Mouse (Mus musculus) MN1 (cell line): ENCODE measurements at regions not wholly inside any gene's neighbourhood (a gene's known extent, or its start where the extent isn't known, plus 50 kb on each side); places are given as distances from the start of the nearest gene placed in this dataset.

Source experiments
- DNase-seq: peaks from one replicate; pipeline ENCODE4 v3.0.0-alpha.2; 2016; ENCODE audit warnings: low spot score

DNA sequence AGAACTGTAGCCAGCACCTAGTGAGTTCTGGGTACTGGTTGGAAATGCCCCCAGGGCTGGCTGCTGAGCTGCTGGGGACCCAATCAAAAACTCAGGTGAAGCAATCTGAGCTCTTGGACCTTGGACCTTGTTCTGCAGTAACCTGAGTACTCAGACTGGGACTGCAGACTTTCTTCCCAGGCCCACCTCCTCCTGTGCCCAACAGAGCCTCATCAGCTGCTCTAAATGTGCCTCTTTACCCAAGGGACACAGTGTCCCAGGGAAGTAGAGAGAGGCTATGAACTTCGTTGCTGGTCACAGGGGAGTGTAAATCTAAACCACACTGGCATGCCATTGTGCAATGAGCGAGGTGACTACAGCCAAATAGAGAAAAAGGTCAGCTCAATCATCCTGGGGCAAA is 277.6 kb upstream of the Zmiz1 start:
- DNase-seq: no peak

DNA sequence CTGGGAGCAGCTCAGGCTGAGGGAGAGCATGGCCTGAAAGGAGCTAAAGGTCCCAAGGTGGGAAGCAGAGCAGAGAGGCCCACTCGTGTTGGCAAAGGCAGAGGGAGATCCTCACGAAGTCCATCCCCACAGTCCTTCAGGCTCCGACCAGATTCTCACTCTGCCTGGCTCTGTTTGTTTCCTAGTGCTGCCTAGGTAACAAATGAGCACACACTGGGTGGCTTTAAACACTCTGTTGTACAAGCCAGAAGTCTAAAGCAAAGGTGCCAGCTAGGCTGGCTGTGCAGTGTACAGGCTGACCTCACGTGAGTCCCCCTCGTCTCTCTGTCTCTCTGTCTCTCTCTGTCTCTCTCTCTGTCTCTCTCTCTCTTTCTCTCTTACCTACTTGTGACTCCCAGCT is 274.9 kb upstream of the Zmiz1 start:
- peak; percentile 52 for DNase-seq

DNA sequence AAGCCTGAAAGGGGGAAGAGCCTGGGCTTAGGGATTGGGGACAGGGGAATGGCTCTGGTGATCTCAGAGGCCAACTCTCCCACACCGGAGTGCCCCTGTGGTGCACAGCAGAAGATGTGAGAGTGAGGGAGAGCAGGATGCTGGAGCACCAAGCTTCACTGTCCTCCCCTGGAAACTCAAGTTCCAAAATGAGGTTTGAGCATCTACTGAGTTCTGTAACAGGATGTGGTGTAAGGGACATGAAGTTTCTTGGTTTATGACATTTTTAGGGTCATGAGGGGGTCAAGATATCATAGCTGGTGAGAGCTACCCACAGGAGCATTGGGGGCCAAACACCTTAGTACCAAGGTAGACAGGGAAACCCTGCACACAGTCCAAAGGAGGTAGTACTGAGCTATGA is 274.1 kb upstream of the Zmiz1 start:
- DNase-seq: no peak

DNA sequence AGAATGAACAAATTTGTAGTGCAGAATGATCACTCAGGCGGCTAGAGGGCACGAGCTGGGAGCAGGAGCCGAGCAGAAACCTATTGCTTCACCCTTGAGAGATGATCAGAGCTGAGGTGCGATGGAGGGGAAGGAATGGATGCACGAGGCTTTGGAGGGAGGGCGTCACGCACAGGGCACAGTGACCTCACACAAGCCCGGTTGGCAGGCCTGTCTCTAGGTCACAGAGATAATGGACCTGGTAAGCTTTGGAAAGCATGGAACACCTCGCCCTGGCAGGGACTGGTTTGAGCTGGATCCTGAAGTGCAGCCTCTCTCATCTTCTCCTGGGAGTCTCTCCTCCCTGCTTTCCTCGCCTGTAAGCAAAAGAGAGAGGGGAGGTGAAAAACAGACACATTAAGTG is 273.4 kb upstream of the Zmiz1 start:
- DNase-seq: peak; percentile 83

DNA sequence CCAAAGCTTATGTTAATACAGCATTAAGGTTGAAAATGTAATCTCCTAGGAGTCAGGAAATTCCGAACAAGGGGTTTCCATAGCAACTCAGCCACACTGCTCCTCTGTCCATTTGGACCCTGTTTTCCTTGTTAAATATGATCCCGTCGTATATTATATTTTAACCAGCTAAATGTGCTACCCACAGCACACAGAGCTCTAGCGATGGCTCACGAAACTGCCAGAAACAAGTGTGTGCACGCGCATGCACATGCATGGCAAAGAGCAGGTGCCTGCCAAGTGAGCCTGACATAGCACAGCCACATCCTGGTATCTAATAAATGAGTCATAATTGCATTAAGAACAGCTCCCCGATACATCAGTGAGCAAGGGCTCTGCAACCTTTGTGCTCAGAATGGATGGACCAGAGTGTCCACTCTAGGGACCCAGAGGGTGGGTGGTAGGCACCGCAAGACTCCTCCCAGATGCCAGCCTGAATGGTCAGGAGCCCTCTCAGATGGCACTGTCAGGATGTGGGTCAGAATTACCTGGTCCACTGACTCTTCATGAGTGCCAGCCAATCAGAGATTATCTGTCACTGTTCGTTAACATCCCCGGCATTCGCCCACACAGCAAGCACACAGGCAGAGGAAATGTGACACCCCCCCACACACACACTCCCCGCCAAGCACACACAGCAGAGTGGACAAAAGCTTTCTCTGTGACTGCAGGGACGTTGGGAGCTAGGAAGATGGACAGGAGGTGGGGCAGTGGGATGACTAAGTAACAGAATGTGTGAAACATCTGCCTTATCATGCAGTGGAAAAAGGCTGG is 272.8 kb upstream of the Zmiz1 start:
- peak; percentile 95 for DNase-seq

DNA sequence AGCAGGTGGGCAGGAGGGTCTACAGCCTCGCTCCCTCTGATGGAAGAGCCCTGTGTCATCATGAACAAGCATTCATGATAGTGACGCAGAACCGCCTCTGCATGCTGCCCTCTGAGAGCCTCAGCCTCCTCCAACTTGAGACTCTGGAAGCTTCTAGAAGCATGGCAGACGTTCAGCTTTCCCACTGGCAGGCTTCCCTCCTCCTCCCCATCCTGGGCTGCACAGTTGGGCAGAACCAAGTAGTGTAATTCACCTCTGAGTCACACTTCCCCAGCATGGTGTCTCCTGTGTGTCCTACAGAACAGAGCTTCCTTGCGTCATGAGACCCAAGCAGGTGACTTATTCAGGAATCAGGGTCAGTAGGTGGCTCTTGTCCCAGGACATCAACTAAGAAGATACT is 271.3 kb upstream of the Zmiz1 start:
- DNase-seq: peak; percentile 16

DNA sequence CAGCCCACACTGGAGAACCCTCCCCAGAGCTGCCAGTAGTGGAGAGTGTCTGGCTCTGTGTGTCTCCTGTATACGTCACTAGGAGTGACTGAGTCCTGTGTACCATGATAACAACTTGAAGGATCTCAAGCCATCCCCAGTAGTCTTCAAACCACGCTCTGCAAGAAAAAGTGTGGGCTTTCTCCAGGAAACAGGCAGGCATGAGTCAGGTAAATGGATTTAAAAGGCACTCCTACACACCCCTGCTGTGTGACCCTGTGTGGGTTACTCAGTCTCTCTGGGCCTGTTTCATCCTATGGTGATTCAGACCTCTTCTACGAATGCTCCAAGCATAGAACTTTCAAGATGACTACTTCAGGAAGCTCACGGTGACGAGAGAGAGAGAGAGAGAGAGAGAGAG is 269.7 kb upstream of the Zmiz1 start:
- no peak for DNase-seq

DNA sequence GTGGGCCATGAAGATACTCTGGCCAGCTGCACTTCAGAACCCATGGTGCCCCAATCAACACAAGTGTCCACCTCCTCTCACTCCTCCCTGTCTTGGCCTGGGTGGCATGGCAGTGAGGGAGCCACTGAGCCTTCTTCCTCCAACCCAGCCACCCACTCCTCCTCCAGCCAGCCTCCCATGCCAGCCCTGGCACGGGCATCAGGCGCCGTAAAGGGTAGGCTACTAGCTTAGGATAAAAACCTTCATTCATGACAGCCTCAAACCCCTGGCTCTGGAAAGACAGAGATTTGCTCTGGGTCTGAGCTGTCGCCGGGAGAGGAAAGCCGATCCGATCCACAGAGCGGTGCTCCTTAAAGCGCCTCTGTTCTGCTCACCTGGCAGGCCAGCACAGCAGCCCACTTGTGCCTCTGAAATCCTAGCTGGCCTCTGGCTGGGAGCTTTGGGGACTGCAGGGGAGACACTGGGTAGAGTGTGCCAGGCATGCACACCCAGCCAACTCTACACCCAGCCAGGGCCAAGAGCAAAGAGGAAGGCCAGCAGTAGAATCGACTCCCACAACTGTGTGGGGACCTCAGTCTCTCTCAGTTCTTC is 268.2 kb upstream of the Zmiz1 start:
- no peak for DNase-seq

DNA sequence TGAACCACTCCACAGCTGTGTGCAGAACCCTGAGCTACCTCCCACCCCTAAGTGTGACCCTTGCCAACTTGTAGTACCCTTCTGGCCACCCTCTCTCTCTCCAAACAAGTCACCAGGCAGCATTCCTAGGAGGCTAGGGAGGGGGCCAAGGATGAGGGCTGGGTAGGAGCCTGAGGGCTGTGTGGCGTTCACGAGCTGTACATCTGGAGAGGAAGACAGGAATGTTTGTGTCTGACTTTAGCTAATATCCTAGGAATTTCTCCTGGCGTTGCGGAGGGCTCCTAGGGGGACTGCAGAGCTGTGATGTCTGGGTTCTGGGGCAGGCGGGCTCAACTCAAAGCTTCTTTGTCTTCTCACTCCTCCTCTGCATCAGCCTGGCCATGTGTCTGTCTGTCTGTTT is 262.2 kb upstream of the Zmiz1 start:
- no peak for DNase-seq

DNA sequence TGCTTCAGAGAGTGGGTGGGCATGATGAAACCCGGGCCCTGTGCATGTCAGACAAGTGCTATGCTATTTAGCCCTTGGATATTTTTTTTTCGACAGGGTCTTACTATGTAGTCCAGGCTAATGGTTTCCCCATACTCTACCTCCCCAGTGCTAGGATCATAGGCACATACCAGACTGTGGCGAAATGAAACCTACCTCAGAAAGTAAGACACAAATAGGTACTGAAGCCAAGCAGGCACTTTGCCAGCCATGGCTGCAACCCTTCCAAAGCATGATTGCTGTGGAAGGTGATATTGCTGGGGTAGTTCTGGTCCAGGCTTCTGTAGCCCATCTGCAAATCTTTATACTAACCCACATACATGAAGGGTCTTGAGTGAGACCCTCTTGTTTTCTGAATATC is 259.1 kb upstream of the Zmiz1 start:
- no peak for DNase-seq

DNA sequence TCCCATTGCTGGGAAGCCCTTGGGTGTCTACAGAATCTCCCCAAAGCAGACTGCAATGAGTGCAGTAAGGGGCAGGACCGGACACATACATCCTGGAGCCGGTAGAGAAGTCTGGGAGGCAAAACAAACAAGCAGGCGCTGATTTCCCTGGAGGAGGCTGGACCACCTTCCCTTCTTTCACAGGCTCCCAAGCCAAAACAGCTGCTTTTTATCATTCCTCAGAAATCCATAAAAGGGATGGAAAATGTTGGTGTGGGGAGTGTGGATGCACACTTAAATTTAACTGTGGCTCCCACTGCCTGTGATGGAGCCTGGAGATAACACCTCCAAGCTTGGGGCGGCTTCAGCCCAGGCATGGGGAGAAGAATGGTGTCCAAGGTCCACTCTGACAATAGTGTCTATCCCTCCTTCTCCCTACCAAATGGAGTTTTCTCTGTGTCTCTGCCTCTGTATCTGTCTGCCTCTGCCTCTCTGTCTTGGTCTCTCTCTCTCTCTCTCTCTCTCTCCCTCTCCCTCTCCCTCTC is 258.3 kb upstream of the Zmiz1 start:
- no peak for DNase-seq

DNA sequence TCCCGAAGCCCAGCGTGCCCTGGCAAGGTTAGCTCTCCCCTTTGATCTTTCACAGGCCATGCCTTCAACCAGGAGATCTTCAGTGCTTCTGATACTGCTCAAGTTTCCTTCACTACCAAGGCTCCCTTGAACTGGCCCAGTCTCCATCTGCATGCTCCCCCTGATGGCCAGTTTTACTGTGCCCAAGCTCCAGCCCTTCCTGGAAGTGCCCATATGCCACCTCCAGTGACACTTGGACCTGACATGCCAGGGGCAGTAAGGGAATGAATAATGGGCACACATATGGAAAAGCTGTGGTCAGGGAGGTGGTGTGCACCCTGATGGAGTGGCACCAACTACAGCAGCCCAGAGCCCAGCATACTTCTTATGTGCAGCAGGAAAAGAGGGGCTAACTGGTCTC is 256.7 kb upstream of the Zmiz1 start:
- DNase-seq: no peak

DNA sequence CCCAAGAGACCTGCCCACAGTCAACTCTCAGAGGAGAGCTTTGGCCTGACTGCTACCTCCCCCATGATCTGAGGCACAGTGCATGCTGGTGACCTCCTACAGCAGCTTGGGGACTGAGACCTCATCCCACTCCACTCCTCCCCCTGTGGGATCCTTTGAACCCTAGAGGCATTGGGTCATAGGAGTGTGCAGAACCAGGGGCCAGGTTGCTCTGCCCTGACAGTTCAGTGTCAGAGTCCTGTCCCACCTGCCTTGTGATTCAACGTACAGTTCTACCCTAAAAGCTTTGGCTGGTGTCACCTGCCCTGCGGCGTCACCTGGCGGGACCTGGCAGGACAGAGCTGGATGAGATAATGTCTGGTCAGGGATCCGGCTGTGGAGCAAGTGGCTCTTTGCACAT is 254.9 kb upstream of the Zmiz1 start:
- no peak for DNase-seq

DNA sequence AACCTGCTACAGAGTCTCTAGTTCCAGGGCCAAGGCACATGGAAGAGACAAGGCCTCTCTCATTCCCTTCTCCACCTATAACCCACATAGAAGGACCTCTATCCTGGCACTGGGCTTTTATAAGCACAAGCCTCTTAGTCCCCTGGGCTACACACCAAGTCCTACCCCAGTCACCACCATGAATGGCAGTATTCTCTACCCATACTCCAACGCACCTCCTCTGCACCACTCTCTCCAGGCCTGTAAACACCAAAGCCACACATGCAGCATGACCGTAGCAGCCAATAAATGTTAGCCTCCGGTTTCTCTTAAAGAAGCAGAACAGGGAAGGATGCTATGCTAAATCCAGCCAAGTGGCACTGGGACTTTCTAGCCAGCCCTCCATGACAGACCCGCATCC is 252.1 kb upstream of the Zmiz1 start:
- DNase-seq: no peak

DNA sequence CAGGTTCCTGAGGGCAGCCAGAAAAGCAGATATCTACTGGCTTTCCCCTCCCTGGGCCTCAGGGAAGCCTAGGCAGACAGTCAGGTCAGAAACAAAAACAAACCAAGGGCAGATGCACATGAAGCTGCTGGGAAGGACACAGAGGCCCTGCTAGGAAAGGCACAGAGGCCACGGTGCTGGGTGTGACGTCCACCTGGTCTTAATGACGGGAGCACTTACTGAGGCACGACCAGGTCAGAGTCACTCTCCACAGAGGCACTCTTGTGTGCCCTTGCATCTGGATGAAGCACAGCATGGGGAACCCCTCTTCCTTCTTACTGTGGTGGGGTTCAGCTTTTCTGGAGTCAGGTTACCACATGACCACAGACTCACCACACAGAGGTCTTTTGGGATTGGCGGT is 251.6 kb upstream of the Zmiz1 start:
- no peak for DNase-seq

DNA sequence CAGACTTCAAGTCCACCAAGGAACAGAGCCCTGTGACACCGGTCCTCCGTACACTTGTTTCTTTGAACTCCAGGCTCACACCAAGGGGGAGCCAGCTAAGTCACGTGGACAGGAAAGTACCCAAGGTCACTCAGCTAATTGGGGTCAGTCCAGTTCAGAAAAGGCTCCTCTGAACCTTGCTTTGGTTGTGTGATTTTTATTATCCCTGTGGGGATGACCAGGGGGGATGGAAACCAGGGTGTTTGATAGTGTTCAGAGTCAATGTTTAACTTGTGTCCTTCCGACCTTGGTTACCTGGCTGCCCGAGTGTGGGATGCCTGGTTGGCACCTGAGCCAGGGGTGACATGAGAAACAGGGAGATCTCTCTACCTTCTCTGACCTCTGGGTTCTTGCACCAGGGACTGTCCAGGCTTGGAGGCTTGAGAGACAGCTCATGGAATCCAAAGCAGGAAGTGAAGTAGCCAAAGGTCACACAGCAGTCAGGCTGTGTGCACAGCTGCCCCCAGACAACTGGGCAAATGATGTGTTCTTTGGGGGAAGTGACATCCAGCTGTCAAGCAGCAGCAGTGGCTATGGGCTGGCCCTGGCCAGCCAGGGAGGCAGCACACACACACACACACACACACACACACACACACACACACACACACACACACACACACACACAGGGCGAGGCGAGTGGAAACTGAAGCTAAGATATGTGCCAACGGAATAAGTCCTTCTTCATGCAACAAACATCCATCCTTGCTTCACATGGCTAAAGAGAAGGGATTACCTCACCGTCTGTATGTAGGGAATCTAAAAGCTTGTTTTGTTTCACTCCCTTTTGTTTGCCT is 250.5 kb upstream of the Zmiz1 start:
- no peak for DNase-seq

DNA sequence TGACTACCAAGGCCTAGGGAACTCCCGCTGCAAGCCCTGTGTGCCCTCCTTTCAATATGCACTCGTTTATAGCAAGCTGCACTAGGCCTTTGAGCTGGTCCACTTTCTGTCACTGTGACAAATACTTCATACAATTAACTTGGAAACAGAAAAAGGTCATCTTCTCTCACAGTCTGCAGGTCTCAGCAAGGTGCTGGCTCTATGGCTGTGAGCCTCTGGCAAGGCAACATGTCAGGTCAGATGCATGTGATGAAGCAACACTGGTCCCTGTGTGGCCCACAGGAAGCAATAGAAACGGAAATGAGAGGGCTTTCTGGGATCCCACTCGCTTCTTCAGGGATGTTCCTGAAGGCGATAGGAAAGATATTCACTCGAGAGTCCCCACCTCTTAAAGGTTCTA is 245.9 kb upstream of the Zmiz1 start:
- DNase-seq: no peak

DNA sequence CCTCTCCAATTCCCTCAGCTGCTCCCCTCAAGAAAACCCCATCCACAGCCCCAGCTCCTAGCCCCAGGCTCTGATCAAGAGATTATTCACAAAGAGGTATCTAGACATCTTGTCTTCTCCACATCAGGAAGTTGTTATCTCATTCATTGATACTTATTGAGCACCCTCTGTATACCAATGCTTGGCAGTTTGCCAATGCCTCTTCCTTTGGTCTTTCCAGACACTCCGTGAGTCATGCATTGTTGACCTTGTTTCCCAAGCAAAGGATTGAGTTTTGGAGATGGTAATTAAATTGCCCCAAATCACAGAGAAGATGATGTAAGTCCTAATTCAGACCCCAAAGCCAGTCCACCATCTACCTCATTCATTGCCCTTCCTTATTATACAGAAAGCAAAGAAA is 235.9 kb upstream of the Zmiz1 start:
- DNase-seq: peak; percentile 83

DNA sequence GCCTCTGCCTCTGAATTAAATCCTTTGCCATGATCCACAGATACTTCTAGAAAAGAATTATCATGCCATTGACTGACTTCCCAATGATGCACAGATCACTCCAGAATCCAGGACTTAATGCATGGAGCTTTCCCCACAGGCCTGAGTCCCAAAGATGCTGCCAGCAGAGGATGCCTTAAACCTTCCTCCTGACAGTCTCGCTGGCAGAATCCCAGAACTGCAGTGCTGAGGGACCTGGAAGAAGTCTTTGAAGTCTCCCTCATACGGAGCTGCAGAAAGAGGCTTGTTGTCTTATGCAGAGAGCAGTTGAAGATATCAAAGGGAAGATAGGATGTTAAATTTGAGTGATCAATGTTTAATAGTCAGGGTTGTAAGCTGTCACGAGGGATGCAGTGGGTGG is 233.8 kb upstream of the Zmiz1 start:
- peak; percentile 42 for DNase-seq

DNA sequence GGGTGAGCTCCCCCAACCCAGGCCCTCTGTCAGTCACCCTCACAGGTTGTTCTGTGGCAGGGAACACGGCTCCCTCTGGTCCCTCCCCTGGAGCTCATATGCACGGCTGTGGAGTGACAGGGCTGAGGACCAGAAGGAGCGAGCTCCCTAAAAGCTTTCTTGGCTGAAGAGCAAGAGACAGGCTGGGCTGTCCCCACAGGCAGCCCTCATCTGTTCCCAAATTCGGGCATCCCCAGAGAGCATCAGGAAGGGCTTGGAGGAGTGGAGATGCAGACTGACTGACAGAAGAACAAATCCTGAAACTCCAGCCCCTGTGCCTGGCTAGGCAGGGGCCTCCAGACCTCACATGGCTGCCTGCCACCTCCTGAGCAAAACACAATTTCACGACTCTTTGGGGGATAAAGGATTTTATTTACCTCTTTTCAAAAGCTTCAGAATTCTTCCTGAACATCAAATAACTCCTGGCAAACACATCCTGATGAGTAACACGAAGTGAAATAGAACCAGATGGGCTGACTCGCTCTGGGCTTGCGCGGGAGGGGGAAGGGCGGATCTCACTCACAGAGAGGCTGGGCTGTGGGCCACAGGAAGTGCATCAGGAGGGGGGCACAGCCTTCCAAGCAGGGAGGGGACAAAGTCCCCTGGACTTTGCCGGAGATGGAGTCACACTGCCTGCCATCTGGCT is 232.7 kb upstream of the Zmiz1 start:
- peak; percentile 92 for DNase-seq

DNA sequence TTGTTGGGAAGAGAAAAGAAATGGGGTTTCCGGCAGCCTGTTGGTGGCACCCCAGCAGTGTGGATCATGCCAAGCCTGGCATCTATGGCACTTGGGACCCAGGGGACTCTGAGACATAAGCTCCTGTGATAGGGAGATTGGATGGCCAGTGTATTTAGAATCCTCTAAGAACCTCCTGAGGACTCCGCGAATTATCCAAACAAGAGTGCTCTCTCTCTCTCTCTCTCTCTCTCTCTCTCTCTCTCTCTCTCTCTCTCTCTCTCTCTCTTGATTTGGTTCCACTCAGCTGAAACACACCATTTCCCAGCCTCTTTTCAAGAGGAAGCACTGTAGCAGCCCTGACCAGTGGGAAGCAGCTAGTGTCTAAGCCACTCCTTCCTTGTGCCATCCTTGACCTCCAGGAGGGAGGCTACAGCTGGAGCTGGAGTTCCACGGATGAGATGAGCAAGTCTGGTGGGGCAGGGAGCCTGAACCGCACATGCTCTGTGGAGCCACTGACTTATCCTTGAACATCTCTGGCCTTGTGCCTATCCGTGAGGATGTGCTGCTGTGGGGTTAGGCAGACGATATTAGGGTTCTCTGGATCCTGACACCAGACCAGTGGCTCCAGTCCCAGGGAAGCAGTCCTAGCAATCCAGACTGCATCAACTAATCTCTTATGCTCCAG is 232.0 kb upstream of the Zmiz1 start:
- DNase-seq: peak; percentile 86
